Mouse (Mus musculus) naive thymus-derived CD4-positive, alpha-beta T cell, adult 2 months (primary cell): Measurements from ENCODE around the gene Med21.

ENCODE experiments used
- DNase-seq: peaks from one replicate; pipeline ENCODE4 v3.0.0-alpha.2; 2011; ENCODE audit warnings: low read depth

The Med21 gene

GRCm38 (mm10) chr6:146642276-146643183 lies at the start of gene Med21, which contains the start of gene Tm7sf3:
Med21 (plus strand) TSS chr6:146642547.
Tm7sf3 (minus strand) TSS chr6:146642824.
- DNase-seq: peak; percentile 98

DNA sequence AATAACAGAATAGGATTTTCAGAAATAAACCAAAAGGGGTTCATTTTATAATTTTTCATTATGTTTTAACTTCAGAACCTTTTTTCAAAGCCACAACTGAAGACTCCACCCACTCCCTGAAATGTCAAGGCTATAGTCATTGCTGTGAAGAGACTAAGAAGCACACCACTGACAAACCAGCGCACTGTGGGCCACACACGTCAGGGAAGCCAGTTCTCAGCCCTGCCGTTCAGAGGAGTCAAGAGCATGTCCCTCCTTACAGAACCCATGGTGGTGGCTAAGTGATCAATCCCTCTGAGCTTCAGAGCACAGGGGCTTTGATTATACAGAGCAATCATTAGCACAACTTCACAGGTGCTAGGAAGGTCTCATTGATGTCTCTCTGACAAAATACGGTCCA lies 39.7 kb upstream of the Med21 start:
- DNase-seq: no peak

DNA sequence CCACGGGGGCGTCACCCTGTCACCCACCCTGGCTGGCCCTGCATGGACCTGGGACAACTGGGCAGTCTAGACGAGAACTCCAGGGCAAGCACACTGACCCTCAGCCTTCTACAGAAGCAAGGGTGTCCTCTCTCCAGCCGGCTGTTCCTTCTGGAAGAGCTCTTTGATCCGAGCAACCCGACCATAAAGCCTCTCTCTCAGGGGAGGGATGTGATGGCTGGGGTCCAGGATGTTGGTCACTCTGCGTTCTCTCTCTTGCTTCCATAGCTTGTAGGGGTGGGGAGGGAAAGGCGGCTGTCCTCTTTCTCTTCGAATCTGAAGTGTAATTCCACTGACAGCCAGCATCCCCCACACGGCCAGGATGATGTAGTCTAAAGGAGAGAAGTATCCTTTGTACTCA lies 38.7 kb upstream of the Med21 start:
- DNase-seq: no peak

DNA sequence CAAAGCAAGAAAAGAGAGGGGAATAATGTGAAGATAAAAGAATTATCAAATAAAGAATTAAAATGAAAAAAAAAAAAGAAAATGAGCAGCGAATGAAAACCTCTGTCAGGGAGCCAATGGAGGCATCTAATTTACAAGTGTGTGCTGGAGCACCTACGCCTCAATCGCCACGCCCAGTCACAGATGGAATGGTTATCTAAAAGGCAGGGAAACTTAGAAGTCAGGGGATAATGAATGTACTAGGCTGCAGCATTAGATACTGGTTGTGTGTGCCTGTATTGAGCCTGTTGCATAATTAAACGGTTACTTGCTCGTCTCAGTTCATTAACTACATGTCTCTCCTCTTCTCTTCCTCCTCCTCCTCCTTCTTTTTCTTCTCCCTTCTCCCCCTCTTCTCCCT lies 31.0 kb upstream of the Med21 start:
- no peak for DNase-seq

DNA sequence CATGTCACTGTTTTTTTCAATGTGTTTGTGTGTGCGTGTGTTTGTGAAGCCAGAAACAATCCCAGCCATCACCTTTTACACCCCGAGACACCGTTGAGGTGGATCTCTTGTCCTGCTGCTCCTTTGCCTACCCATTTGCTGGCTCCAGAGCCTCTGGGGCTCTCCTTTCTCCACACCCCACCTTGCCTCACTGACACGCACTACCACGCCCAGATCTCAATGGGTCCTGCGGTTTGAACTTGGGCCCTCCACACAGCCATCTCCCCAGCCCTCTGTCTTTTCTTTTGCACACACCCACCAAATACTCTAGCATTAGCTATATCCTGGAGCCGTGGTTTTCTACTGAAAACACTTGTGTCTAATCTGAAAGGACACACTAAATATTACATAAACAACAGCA lies 30.4 kb upstream of the Med21 start:
- DNase-seq: no peak

GRCm38 (mm10) chr6:146612736-146613135 lies 29.6 kb upstream of the Med21 start:
- DNase-seq: no peak

DNA sequence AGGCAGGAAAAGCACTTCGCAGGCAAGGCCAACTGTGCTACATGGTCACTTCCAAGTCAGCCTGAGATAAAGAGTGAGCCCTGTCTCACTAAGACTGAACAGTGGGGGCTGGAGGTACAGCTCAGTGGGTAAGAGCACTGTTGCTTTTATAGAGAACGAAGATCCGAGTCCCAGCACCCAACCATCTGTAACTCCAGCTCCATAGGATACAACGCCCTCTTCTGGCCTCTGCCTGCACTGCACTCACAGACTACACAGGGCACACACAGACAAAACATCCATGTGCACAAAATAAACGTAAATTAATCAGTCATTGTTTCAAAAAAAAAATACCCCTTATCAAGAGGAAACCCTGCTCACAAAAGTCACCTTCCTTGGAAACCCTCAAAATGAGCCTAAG lies 28.4 kb upstream of the Med21 start:
- DNase-seq: no peak

GRCm38 (mm10) chr6:146614541-146614940 lies 27.8 kb upstream of the Med21 start:
- DNase-seq: no peak

DNA sequence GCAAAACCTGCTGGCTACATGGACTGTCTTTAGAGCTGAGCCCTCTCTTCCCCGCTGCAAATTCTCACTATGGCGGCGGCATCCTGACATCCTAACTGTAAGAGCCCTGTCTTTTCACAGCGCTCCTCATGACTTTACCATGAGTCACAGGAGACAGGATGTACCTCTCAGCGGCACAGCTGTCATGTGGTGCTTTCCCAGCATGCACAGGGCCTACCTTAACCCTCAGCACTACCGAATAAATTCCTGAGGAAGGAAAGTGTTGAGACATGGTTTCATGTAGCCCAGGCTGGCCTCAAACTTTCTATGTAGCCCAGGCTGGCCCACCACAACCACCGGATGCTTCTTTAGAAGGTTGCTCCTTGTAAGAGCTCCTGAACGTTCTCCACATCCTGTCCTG lies 26.5 kb upstream of the Med21 start:
- no peak for DNase-seq

GRCm38 (mm10) chr6:146616670-146617069 lies 25.7 kb upstream of the Med21 start:
- DNase-seq: no peak

DNA sequence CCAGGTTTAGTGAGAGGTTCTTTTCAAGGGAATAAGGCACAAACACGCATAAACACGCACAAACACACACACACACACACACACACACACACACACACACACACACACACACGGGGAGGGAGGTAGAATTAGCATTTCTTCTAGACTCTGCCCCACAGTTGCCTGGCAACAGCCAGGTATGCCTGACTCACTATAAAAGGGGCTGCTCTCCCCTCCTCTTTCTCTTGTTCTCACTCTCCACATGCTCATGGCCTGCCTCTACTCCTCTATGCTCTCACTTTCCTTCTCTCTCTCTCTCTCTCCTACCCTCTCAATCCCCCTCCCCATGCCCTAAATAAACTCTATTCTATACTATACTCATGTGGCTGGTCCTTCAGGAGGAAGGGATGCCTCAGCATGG lies 14.2 kb upstream of the Med21 start:
- no peak for DNase-seq

DNA sequence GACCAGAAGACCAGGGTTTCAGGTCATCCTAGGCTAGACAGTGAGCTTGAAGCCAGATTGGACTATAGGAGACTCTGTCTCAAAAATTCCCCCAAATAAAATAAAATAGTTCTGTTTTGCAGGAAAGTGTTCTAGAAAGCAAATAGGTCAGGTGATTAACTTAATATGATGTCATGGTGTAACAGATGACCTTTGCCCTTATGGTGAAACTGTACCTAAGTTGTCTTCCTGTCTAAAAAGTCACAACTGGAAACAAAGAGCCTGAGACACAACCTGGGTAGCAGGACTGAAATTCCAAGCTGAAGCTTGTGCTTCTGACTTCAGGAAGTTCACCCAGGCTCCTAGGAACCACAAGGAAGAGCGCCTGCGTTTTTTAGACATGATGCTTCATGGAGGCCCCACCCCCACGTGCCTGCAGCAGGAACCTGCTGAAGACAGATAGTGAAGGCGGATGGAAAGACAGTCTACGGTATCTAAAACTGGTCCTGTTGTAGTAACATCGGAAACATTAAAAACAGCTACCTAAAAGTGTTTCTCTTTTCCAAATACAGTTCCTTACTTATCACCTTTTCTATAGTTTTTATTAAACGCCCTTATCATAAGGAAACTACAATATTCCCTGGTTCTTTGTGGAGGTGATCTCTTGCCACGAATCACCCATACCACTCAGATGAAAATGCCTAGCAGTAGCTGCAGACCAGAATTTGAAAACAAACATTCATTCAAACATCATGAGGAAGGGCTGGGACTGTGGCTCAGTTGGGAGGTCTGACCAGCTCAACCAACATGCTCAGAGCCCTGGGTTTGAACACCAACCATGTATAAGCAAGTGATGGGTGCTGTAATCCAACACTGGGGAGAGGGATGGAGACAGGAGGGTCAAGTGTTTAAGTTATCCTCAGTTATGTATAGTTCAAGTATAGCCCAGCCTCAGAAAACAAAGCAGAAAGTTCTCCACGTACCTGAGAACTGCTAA lies 12.3 kb upstream of the Med21 start:
- DNase-seq: no peak

DNA sequence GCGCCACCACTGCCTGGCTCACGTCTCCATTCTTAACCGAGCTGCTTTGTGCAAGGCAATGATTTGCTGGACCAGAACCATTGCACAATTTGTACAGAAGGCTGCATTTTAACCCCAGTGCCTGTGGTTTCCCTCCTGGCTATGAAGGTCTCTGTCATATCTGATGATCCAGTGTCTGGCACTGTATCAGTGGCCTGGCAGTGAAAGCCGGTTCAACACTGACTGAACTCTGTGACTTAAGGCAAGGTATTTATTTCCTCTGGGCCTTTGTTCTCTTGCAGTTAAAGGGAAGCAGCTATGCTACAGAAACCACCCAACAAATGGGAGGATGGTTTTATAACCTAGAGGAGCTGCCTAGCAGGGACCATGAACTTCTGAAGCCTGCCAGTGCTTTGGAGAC lies 11.4 kb upstream of the Med21 start:
- no peak for DNase-seq

DNA sequence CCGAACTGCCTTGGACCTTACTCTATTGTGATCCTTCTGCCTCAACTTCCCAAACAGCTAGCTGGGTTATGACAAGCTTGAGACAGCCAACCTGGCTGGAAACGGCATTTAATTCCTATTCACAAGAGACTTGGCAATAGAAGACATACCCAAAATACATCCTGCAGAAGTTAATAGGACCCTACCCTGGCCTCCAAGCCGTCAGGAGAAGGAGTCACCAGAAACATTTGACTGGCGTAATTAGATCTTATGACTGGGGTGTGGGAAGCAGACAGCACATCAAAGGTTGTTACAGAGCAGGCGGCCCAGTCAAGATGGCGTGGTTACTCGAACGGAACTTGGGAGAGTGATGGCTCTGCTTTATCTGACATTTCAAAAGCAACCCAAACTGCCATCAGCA lies 10.5 kb upstream of the Med21 start:
- no peak for DNase-seq

- no peak for DNase-seq
Observed at GRCm38 (mm10) chr6:146632403-146632802, 9.9 kb upstream of the Med21 start.

DNA sequence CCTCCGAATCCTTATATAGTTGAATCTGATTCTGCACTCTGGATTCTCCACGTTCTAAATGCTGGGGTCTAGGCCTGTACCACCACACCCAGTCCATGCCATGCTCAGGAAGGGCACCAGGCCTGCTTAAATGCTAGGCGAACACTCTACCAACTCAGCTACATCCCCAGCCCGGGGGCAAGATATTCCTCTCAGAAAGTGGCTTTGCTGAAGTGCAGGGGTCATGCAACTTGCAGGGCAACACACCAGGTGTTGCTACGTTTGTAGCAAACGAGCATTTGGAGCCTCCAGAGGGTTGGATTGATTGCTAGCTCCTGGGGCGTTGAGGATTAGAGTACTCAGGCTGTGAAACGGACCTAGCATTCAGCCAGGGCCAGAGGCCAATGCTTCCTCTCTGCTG lies 9.2 kb upstream of the Med21 start:
- DNase-seq: no peak

DNA sequence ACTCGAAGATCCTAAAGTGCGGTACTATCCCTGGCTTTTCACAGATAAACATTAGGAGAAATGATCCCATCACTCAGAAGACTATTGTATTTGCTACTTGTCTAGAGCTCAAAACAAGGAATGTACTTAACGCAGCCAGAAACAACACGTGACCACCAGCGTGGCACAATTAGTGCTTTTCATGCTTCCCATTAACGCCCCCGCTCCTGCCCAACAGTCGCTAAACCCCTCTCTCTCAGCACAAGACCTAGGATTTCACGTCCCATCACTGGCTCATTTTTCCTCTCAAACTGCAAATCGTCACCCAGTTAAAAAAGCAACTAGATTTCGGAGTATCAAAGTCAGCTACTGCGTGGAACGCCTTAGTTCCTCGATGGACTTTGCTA lies 8.7 kb upstream of the Med21 start:
- no peak for DNase-seq

DNA sequence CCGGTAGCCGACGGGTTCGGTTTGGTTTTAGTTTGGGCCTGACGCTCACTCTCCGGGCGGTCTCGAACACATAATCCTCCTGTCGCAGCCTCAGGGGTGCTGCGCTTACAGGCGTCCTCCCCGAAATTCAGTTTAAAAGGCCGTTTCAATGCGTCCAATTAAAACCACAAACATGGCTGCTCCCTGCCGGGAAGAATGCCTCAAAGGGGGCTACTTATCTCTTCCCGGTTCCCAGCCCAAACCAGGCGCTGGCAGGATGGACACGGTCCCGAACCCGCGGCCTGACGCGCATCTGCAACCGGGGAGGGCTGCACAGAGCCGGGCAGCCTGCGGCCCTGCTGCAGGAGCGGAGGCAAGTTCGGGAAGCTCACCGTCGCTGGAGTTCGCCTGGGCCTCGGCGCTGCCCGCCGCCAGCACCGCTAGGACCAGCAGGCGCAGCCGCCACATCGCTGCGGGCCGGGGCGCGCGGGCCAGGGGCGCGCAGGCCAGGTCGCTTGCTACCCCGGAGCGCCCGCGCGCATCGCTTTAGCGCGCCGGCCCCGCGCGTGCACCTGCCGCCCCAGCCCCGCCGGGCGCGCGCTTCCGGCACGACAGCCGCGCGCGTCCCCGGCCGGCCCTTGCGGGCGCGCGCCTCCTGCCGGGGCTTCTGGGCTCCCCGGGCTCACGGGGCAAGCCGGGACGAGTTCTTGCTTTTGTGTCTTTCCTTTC lies 8.2 kb upstream of the Med21 start:
- DNase-seq: peak; percentile 90

GRCm38 (mm10) chr6:146634759-146635606 lies 7.4 kb upstream of the Med21 start:
- DNase-seq: peak; percentile 21

- DNase-seq: no peak
Observed at GRCm38 (mm10) chr6:146636482-146636881, 5.9 kb upstream of the Med21 start.
